ENCODE assay signal across 13 mouse cellular contexts in genomic region chr6:140599337-140599736, GRCm38 (mm10).
"Had no signal": no experiment of that assay in that cellular context is flagged by ENCODE, and none has a peak within 500 bp of the region (broad histone marks: within the 10 kb centered on the region; RNA-seq: fewer than 3 reads in every experiment).

No protein-coding gene starts in this region.

- H3K4me3 ChIP-seq: limb, embryonic 15.5 days; liver, embryonic 12.5 days; neural tube, embryonic 13.5 days; stomach, embryonic 15.5 days had no signal

- H3K27me3 ChIP-seq: limb, embryonic 15.5 days; liver, embryonic 12.5 days; neural tube, embryonic 13.5 days; stomach, embryonic 15.5 days had no signal

- H3K27ac ChIP-seq: kidney, postnatal 0 days; limb, embryonic 15.5 days; liver, embryonic 12.5 days; neural tube, embryonic 13.5 days; stomach, embryonic 15.5 days had no signal

- H3K4me2 ChIP-seq: limb, embryonic 15.5 days; liver, embryonic 12.5 days; lung, embryonic 14.5 days; neural tube, embryonic 13.5 days; stomach, embryonic 15.5 days had no signal

- H3K4me1 ChIP-seq: liver, embryonic 12.5 days; stomach, embryonic 15.5 days had no signal

- H3K9me3 ChIP-seq: limb, embryonic 15.5 days; liver, embryonic 12.5 days; neural tube, embryonic 13.5 days; stomach, embryonic 15.5 days had no signal

- DNase-seq: kidney, adult 2 months; kidney, postnatal 36 days; layer of hippocampus, adult 9-11 months; layer of hippocampus, postnatal 36 days; lung, embryonic 14.5 days; lung, postnatal 10 days; retina, postnatal 1 day; thymus, postnatal 25 days had no signal

- ATAC-seq: liver, embryonic 12.5 days had no signal

- H3K9ac ChIP-seq: limb, embryonic 15.5 days; liver, embryonic 12.5 days; lung, embryonic 14.5 days; neural tube, embryonic 13.5 days; stomach, embryonic 15.5 days had no signal
